Comparison of ENCODE assay signal across 17 mouse cellular contexts in the genomic region with DNA sequence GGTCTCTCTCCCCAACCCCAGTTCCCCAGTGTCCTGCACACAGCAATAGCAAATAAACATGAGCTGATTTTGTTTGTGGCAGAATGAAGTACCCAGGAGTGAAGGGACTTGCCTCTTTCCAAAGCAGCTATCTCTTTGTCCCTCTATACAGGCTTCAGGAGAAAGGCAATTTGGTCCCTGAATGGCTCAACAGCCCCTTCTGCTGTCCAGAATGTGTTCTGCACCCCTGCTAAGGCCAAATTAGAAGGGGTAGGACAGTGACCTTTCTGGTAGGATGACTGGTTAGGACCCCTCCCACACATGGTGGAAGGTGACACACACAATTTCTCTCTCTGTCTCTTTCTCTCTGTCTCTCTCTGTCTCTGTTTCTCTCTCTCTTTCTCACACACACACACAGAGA. TPM values are rescaled to one million over a fixed set of nuclear protein-coding genes. Genes with fewer than 3 reads are reported as not detected.
DNase-seq lines count a peak whose midpoint lies in the region; ATAC-seq and TF ChIP-seq lines count a peak whose summit lies in the region.
"Not testable (repeated sequence)": the region's sequence is repeated elsewhere in the genome, so short reads cannot be mapped to it uniquely, and the experiment has no call there.
"Had no signal": no experiment of that assay in that cellular context is flagged by ENCODE, and none has a peak within 500 bp of the region (broad histone marks: within the 10 kb centered on the region; RNA-seq: fewer than 3 reads in every experiment).

No protein-coding gene starts in this region.

- H3K36me3 ChIP-seq in liver, postnatal 0 days (replicated peaks; ENCODE audit: insufficient read depth, low read length): not testable (repeated sequence)

- H3K4me2 ChIP-seq in liver, postnatal 0 days (ENCODE audit: low read depth, low read length): not testable (repeated sequence)

- not testable (repeated sequence) for H3K4me1 ChIP-seq in liver, postnatal 0 days (ENCODE audit: insufficient read depth)

- ATAC-seq in liver, postnatal 0 days: not testable (repeated sequence)
- ATAC-seq in megakaryocyte-erythroid progenitor cell, adult 5-6 weeks (replicated peaks; ENCODE audit: low FRiP score, low TSS enrichment, poor library complexity, severe bottlenecking): 0 out of 2 replicates have a peak, but pooled peaks have one; percentile 47

- peak; percentile 25; the same call in 1 of the 2 replicates for TF ChIP-seq CTCF in gastrocnemius, adult 2 months (IDR thresholded peaks at IDR 0.05)
- TF ChIP-seq CTCF in liver, postnatal 0 days (IDR thresholded peaks at IDR 0.05; ENCODE audit: low read depth): peak; percentile 46

- H3K9ac ChIP-seq in liver, postnatal 0 days (replicated peaks): not testable (repeated sequence)

- intact Hi-C loops in gastrocnemius, adult 2 months (cut with DNase I): not testable (repeated sequence)

- not testable (repeated sequence) for H3K27ac ChIP-seq in gastrocnemius, adult 2 months; liver, postnatal 0 days (ENCODE audit: low read depth)

- TF ChIP-seq EP300 in liver, postnatal 0 days (IDR thresholded peaks at IDR 0.05; ENCODE audit: low read depth): not testable (repeated sequence)

- H3K4me3 ChIP-seq in gastrocnemius, adult 2 months; liver, postnatal 0 days (ENCODE audit: low read depth, low read length): not testable (repeated sequence)

- H3K9me3 ChIP-seq in liver, postnatal 0 days (ENCODE audit: low read length): not testable (repeated sequence)

- H3K27me3 ChIP-seq in liver, postnatal 0 days (ENCODE audit: insufficient read depth, low read length): not testable (repeated sequence)

- DNase-seq in WW6 (ENCODE audit: low read depth, low spot score): peak; percentile 24
- peak; percentile 13 for DNase-seq in c-Kit-positive CD71-negative TER-119-negative erythroid progenitor cells, embryonic 14.5 days (ENCODE audit: low read depth)
- DNase-seq in gastrocnemius, adult 2 months: not testable (repeated sequence)
- DNase-seq in kidney, adult 18-20 months: peak; percentile 7
- DNase-seq in liver, postnatal 0 days: peak; percentile 19
- peak; percentile 56 for DNase-seq in testis, postnatal 10 days (ENCODE audit: low spot score)

RNA-seq across cellular contexts. Expression of gene Tmem92, which starts 36.9 kb away (rescaled TPM):
- total RNA-seq in gastrocnemius, adult 2 months (2021): not detected
- polyA plus RNA-seq in liver, postnatal 0 days (2015; fragmentation: Nextera tagmentation; extraction: Ambion mirVana): not detected in 2 replicates
- total RNA-seq in megakaryocyte-erythroid progenitor cell, adult 5-6 weeks (2014; fragmentation: Nextera tagmentation): not detected in 2 replicates
- not detected in 2 replicates for total RNA-seq in megakaryocyte-erythroid progenitor cell, adult 5-6 weeks (2017)
- total RNA-seq: left cerebral cortex, postnatal 25 days; megakaryocyte, adult 5-6 weeks; monocyte, adult 5-6 weeks had no signal
- polyA plus RNA-seq: activated CD4-positive, CD25-positive, alpha-beta regulatory T cell, adult 4 months; embryonic facial prominence, embryonic 14.5 days; forebrain, embryonic 12.5 days; G1E; kidney, embryonic 15.5 days; liver, embryonic 11.5 days; neural tube, embryonic 15.5 days had no signal
